Mouse (Mus musculus) CH12F3 (cell line): ENCODE data around the gene Scgb2b27.
"Not testable (repeated sequence)": the region's sequence is repeated elsewhere in the genome, so short reads cannot be mapped to it uniquely, and the experiment has no call there.

ENCODE experiments used
- in situ Hi-C: fragments of 300-500 bp; cut with MboI; formaldehyde crosslinking; loops from 2 replicates; pipeline ENCODE4 v1.14.3; 2020; ENCODE audit warnings: low sequenced_read_pairs

The Scgb2b27 gene

GRCm38 (mm10) chr7:34013842-34014241 is at the start of gene Scgb2b27:
Gene Scgb2b27, minus strand, starts transcription at chr7:34013942.
- in situ Hi-C loops: no loop called here

GRCm38 (mm10) chr7:34036076-34036815 is 22.5 kb upstream of the Scgb2b27 start:
- in situ Hi-C loops: not testable (repeated sequence)

- in situ Hi-C loops: not testable (repeated sequence)
These were observed 20.8 kb upstream of the Scgb2b27 start for GRCm38 (mm10) chr7:34034579-34034978.

GRCm38 (mm10) chr7:34030026-34030425 is 16.3 kb upstream of the Scgb2b27 start:
- in situ Hi-C loops: no loop called here

- in situ Hi-C loops: not testable (repeated sequence)
These were observed 13.5 kb upstream of the Scgb2b27 start for GRCm38 (mm10) chr7:34027202-34027601.

GRCm38 (mm10) chr7:34025641-34026040 is 11.9 kb upstream of the Scgb2b27 start:
- in situ Hi-C loops: no loop called here

- in situ Hi-C loops: not testable (repeated sequence)
These were observed 7.4 kb upstream of the Scgb2b27 start, which contains the start of gene Scgb1b27 for GRCm38 (mm10) chr7:34021183-34021582. Gene Scgb1b27, plus strand, starts transcription at chr7:34021483.

GRCm38 (mm10) chr7:33982281-33982680 is 31.5 kb downstream of the Scgb2b27 start:
- in situ Hi-C loops: not testable (repeated sequence)
